Mouse (Mus musculus) MEL (cell line): ENCODE data around the gene Ano2. TPM values are rescaled to one million over a fixed set of nuclear protein-coding genes. Genes with fewer than 3 reads are reported as not detected.
A peak's percentile ranks its signal among the peaks of the same experiment; 100 is the strongest.

Experiments
- DNase-seq: peaks from one replicate; pipeline ENCODE4 v3.0.0; 2011; ENCODE audit warnings: low read depth, low spot score
- H3K27ac ChIP-seq: 2 replicates; pipeline ENCODE4 v1.5.1; 2012; ENCODE audit warnings: low read depth, mild to moderate bottlenecking, control low read depth, low read length, moderate library complexity; ENCODE audit not compliant: control insufficient read depth
- H3K27me3 ChIP-seq, 2 experiments: fragments of 150-350 bp in 1 of 2; sonication (generic) in 1 of 2; 2 replicates each; pipeline ENCODE4 v1.6.1; 2012; ENCODE audit warnings: low read length in 2 of 2, mild to moderate bottlenecking in 2 of 2, improper control_type of control experiment in 1 of 2, moderate library complexity in 1 of 2; ENCODE audit not compliant: insufficient read depth in 2 of 2, control insufficient read depth in 1 of 2
- H3K36me3 ChIP-seq, 2 experiments: 2 replicates each; pipeline ENCODE4 v1.6.1; 2012 to 2014; ENCODE audit warnings: low read length in 2 of 2, improper control_type of control experiment in 1 of 2, inconsistent platforms in 1 of 2, mild to moderate bottlenecking in 1 of 2; ENCODE audit not compliant: insufficient read depth in 2 of 2, control insufficient read depth in 1 of 2
- H3K4me1 ChIP-seq, 2 experiments: fragments of 150-350 bp in 1 of 2; sonication (generic) in 1 of 2; 2 replicates each; pipeline ENCODE4 v1.6.1; 2012; ENCODE audit warnings: low read length in 2 of 2, improper control_type of control experiment in 1 of 2, mild to moderate bottlenecking in 1 of 2; ENCODE audit not compliant: insufficient read depth in 2 of 2, control insufficient read depth in 1 of 2
- H3K4me3 ChIP-seq, 2 experiments: fragments of 150-350 bp in 1 of 2; sonication (generic) in 1 of 2; 2 replicates each; pipeline ENCODE4 v1.5.1; 2012; ENCODE audit warnings: low read depth in 2 of 2, low read length in 2 of 2, mild to moderate bottlenecking in 2 of 2, moderate library complexity in 2 of 2, control low read depth in 1 of 2, improper control_type of control experiment in 1 of 2; ENCODE audit not compliant: control insufficient read depth in 1 of 2, insufficient read depth in 1 of 2
- H3K79me2 ChIP-seq: 2 replicates; pipeline ENCODE4 v1.6.1; 2012; ENCODE audit warnings: mild to moderate bottlenecking, low read length, moderate library complexity; ENCODE audit not compliant: control insufficient read depth, poor library complexity, insufficient read depth
- H3K9ac ChIP-seq: 2 replicates; pipeline ENCODE4 v1.6.1; 2012; ENCODE audit warnings: low read depth, mild to moderate bottlenecking, control low read depth, low read length, moderate library complexity; ENCODE audit not compliant: control insufficient read depth, poor library complexity, severe bottlenecking
- H3K9me3 ChIP-seq: fragments of 150-350 bp; sonication (generic); replicated peaks from 2 replicates; pipeline ENCODE4 v1.6.1; 2012; ENCODE audit warnings: mild to moderate bottlenecking, low read length, improper control_type of control experiment, moderate library complexity; ENCODE audit not compliant: insufficient read depth
- CHD1 ChIP-seq: IDR thresholded peaks from 2 replicates; pipeline ENCODE4 v1.6.1; 2012; ENCODE audit warnings: low read depth, mild to moderate bottlenecking, inconsistent platforms, low read length, improper control_type of control experiment
- CHD2 ChIP-seq: IDR thresholded peaks from 2 replicates; pipeline ENCODE4 v1.6.1; 2011; ENCODE audit warnings: low read length, improper control_type of control experiment
- E2F4 ChIP-seq: IDR thresholded peaks from 2 replicates; pipeline ENCODE4 v1.6.1; 2011; ENCODE audit warnings: low read depth, low read length, improper control_type of control experiment, borderline replicate concordance
- ELF1 ChIP-seq: IDR thresholded peaks from 2 replicates; pipeline ENCODE4 v1.6.1; 2014; ENCODE audit warnings: low read depth, mild to moderate bottlenecking, inconsistent platforms, low read length, improper control_type of control experiment, moderate library complexity
- GATA1 ChIP-seq: IDR thresholded peaks from 2 replicates; pipeline ENCODE4 v1.6.1; 2011; ENCODE audit warnings: low read depth, low read length, improper control_type of control experiment
- HCFC1 ChIP-seq: IDR thresholded peaks from 2 replicates; pipeline ENCODE4 v1.6.1; 2012; ENCODE audit warnings: low read depth, mild to moderate bottlenecking, inconsistent platforms, low read length, improper control_type of control experiment, moderate library complexity
- JUND ChIP-seq: IDR thresholded peaks from 2 replicates; pipeline ENCODE4 v1.6.1; 2011; ENCODE audit warnings: low read depth, mild to moderate bottlenecking, improper control_type of control experiment, low read length
- KAT2A ChIP-seq: conservative IDR thresholded peaks from 2 replicates; pipeline ENCODE4 v1.6.1; 2012; ENCODE audit warnings: low read depth, low read length, improper control_type of control experiment, inconsistent platforms
- MAFK ChIP-seq: IDR thresholded peaks from 2 replicates; pipeline ENCODE4 v1.6.1; 2011; ENCODE audit warnings: low read depth, mild to moderate bottlenecking, low read length, improper control_type of control experiment, borderline replicate concordance
- MAX ChIP-seq: IDR thresholded peaks from 2 replicates; pipeline ENCODE4 v1.6.1; 2011; ENCODE audit warnings: low read length, improper control_type of control experiment
- NELFE ChIP-seq: IDR thresholded peaks from 2 replicates; pipeline ENCODE4 v1.6.1; 2011; ENCODE audit warnings: low read depth, low read length, improper control_type of control experiment
- NRF1 ChIP-seq: IDR thresholded peaks from 2 replicates; pipeline ENCODE4 v1.6.1; 2014; ENCODE audit warnings: low read depth, mild to moderate bottlenecking, inconsistent platforms, low read length, improper control_type of control experiment, moderate library complexity; ENCODE audit not compliant: poor library complexity, insufficient read depth, severe bottlenecking
- POLR2A ChIP-seq, 2 experiments: IDR thresholded peaks; 2 replicates each; pipeline ENCODE4 v1.6.1; 2011 to 2012; ENCODE audit warnings: low read length in 2 of 2, mild to moderate bottlenecking in 2 of 2, control low read depth in 1 of 2, improper control_type of control experiment in 1 of 2, low read depth in 1 of 2, moderate library complexity in 1 of 2; ENCODE audit not compliant: control insufficient read depth in 1 of 2, insufficient read depth in 1 of 2, poor library complexity in 1 of 2
- POLR2AphosphoS5 ChIP-seq: IDR thresholded peaks from 2 replicates; pipeline ENCODE4 v1.6.1; 2012; ENCODE audit warnings: low read depth, borderline replicate concordance, mild to moderate bottlenecking, inconsistent platforms, low read length, moderate library complexity, mixed read lengths
- RCOR1 ChIP-seq: IDR thresholded peaks from 2 replicates; pipeline ENCODE4 v1.6.1; 2012; ENCODE audit warnings: low read depth, mild to moderate bottlenecking, inconsistent platforms, low read length, improper control_type of control experiment
- SMC3 ChIP-seq: IDR thresholded peaks from 2 replicates; pipeline ENCODE4 v1.6.1; 2011; ENCODE audit warnings: low read depth, low read length, improper control_type of control experiment
- TAL1 ChIP-seq: IDR thresholded peaks from 2 replicates; pipeline ENCODE4 v1.6.1; 2012; ENCODE audit warnings: mild to moderate bottlenecking, inconsistent platforms, low read length, moderate library complexity, mixed read lengths
- UBTF ChIP-seq: IDR thresholded peaks from 2 replicates; pipeline ENCODE4 v1.6.1; 2012; ENCODE audit warnings: low read depth, mild to moderate bottlenecking, inconsistent platforms, low read length, improper control_type of control experiment, moderate library complexity, borderline replicate concordance; ENCODE audit not compliant: insufficient read depth
- ZC3H11A ChIP-seq: IDR thresholded peaks from 2 replicates; pipeline ENCODE4 v1.6.1; 2012; ENCODE audit warnings: low read depth, mild to moderate bottlenecking, inconsistent platforms, low read length, improper control_type of control experiment
- ZNF384 ChIP-seq: IDR thresholded peaks from 2 replicates; pipeline ENCODE4 v1.6.1; 2012; ENCODE audit warnings: low read depth, mild to moderate bottlenecking, inconsistent platforms, low read length, improper control_type of control experiment
- polyA plus RNA-seq, 2 experiments: library from polyadenylated mRNA; stranded (reverse) in 1 of 2; unstranded in 1 of 2; fragments of >175 nt in 1 of 2; fragments of >200 nt in 1 of 2; gene quantifications; 2 replicates each; pipeline versions ENCODE4 v1.2.1 to v1.2.4; 2012; ENCODE audit warnings: low replicate concordance in 2 of 2, low read depth in 1 of 2; ENCODE audit not compliant: insufficient read length in 2 of 2, insufficient read depth in 1 of 2, missing spikeins in 1 of 2
- total RNA-seq: library from RNA; depleted of rRNA; stranded (reverse); fragments of 300-350 nt; gene quantifications from 2 replicates; pipeline ENCODE4 v1.2.3, GENCODE M21; 2012

Ano2 gene
- total and polyA plus RNA-seq, 3 experiments, result not detected

DNA sequence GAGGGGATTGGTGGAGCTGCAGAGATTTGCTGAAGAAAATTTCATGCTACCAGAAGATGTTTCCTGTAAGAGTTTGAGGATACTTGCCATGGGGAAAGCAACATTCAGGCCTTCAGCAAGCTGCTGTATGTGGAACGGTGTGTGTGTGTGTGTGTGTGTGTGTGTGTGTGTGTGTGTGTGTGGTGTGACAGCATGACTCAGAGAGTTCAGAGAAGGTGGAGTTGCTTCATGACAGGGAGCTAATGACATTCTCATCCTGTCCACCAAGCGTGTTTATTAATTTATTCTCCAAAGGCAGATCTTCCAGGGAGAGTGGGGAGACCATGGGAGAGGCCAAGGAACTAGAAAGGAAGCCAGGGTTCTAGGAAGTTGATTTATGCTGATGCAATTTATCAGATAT lies 26.3 kb upstream of the Ano2 start:
- Histone ChIP-seq H3K9me3 (no peaks in the 10 kb centered on the region), H3K4me3 (no peak overlapping the region), H3K79me2 (no peaks in the 10 kb centered on the region), H3K9ac (no peak overlapping the region), H3K27me3 (no peaks in the 10 kb centered on the region), H3K27ac (no peak overlapping the region), H3K4me1 (no peaks in the 10 kb centered on the region), H3K36me3 (no peaks in the 10 kb centered on the region)
- no peak for TF ChIP-seq E2F4
- TF ChIP-seq RCOR1, result no peak
- DNase-seq, result no peak

DNA sequence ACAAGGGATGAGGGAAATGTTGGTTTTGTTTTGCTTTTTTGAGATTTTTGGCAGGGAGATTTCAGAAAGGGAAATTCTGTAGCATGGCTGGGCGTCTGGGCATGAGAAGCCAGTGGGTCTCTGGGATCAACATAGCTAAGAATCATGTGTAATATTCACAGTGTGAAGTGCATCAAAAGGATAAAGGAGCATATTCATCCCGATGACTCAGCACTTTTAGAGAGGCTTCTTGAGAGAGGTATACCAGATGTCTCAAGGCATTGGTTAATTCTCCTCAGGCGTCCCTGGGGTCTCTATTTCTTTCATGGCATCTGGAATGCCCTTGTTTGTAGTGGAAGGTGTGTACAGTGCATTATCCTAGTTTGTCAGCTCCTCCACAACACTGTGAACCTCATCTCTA lies 18.4 kb upstream of the Ano2 start:
- no peaks in the 10 kb centered on the region for H3K79me2 ChIP-seq
- no peak overlapping the region for H3K9ac ChIP-seq
- no peaks in the 10 kb centered on the region for H3K4me1 ChIP-seq
- no peaks in the 10 kb centered on the region for H3K36me3 ChIP-seq
- DNase-seq, result no peak
- H3K27me3 ChIP-seq, result no peaks in the 10 kb centered on the region
- H3K27ac ChIP-seq, result no peak overlapping the region
- H3K4me3 ChIP-seq, result no peak overlapping the region
- no peaks in the 10 kb centered on the region for H3K9me3 ChIP-seq
- TF ChIP-seq MAFK, result 0 out of 2 replicates have a peak, but pooled peaks have one; percentile 49
- TF ChIP-seq SMC3, result no peak
- no peak for TF ChIP-seq ZC3H11A
- no peak for TF ChIP-seq UBTF

GRCm38 (mm10) chr6:125678492-125678891 lies 11.7 kb upstream of the Ano2 start:
- DNase-seq, result no peak
- TF ChIP-seq MAX, result no peak
- TF ChIP-seq KAT2A, result no peak
- no peak for TF ChIP-seq JUND
- no peak for TF ChIP-seq NELFE
- TF ChIP-seq POLR2AphosphoS5, result no peak
- TF ChIP-seq NRF1, result no peak
- TF ChIP-seq TAL1, result no peak
- no peak for TF ChIP-seq CHD2
- TF ChIP-seq HCFC1, result no peak
- TF ChIP-seq GATA1, result no peak
- TF ChIP-seq POLR2A (IDR thresholded peaks at IDR 0.05; ENCODE audit: control insufficient read depth in 1 of 2, insufficient read depth in 1 of 2, low read depth in 1 of 2, low read length in 2 of 2, poor library complexity in 1 of 2), result no peak
- no peak for TF ChIP-seq ELF1
- no peak for TF ChIP-seq CHD1
- no peak for TF ChIP-seq ZNF384
- H3K79me2 ChIP-seq, result no peaks in the 10 kb centered on the region

More at GRCm38 (mm10) chr6:125678492-125678891, 11.7 kb upstream of the Ano2 start:
- H3K27ac ChIP-seq, result no peak overlapping the region
- no peaks in the 10 kb centered on the region for H3K9me3 ChIP-seq
- H3K9ac ChIP-seq, result no peak overlapping the region
- H3K4me3 ChIP-seq, result no peak overlapping the region
- H3K4me1 ChIP-seq, result no peaks in the 10 kb centered on the region
- no peaks in the 10 kb centered on the region for H3K27me3 ChIP-seq
- H3K36me3 ChIP-seq, result no peaks in the 10 kb centered on the region
